27 mouse cellular contexts compared by ENCODE assay signal in the genomic region with DNA sequence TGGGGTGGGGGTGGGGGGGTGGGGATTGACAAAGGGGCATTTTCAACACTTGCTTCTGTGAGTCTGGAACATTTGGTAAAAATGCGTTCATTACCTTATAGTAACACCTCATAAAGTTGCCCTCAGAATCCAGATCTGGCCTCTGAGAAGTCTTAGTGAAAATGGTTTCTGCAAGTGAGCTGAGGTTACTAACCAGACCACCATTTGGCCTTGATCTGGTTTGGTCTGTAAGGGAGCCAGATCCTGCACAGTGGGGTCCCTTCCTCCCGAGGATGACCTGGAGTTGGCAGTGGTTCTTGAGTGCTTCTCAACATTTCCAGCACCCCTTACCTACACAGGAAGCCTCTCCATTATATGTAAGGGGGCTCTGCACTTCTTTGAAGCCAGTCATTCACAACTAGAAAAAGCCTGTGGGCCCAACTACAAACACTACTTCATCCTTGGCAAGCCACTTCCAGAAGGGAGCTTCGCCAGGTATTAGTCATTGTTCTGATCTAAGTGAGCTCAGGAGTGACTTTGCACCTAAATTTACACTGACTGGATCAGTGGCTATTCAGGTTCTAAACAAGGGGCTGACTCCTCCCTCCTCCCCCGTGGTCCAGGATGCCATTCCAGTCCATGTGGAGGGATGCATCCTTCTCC.
DNase-seq lines count a peak whose midpoint lies in the region; ATAC-seq and TF ChIP-seq lines count a peak whose summit lies in the region.
"Had no signal": no experiment of that assay in that cellular context is flagged by ENCODE, and none has a peak within 500 bp of the region (broad histone marks: within the 10 kb centered on the region; RNA-seq: fewer than 3 reads in every experiment).

No protein-coding gene starts in this region.

- WGBS in heart, embryonic 12.5 days, result 53% methylated on average over 4 of the region's 4 CpGs
- 49% methylated on average over 4 of the region's 4 CpGs for WGBS in lung, postnatal 0 days

- no peak overlapping the region for H3K4me2 ChIP-seq in heart, embryonic 12.5 days
- no peak overlapping the region for H3K4me2 ChIP-seq in lung, postnatal 0 days (replicated peaks; ENCODE audit: low read depth, low read length)
- H3K4me2 ChIP-seq: embryonic facial prominence, embryonic 12.5 days; heart, embryonic 15.5 days; hindbrain, embryonic 14.5 days; liver, embryonic 11.5 days; midbrain, embryonic 15.5 days; neural tube, embryonic 12.5 days had no signal

- intact Hi-C loops in heart, postnatal 10 days (cut with DNase I), result no loop called here

- H3K9me3 ChIP-seq in heart, embryonic 12.5 days (replicated peaks), result no peaks in the 10 kb centered on the region
- H3K9me3 ChIP-seq in lung, postnatal 0 days (ENCODE audit: low read length), result no peaks in the 10 kb centered on the region
- H3K9me3 ChIP-seq: embryonic facial prominence, embryonic 12.5 days; G1E; heart, embryonic 15.5 days; midbrain, embryonic 15.5 days; neural tube, embryonic 12.5 days had no signal

- peaks cover 16% of the 10 kb centered on the region for H3K27me3 ChIP-seq in heart, embryonic 12.5 days (replicated peaks)
- no peaks in the 10 kb centered on the region for H3K27me3 ChIP-seq in lung, postnatal 0 days (replicated peaks; ENCODE audit: insufficient read depth, low read length)
- H3K27me3 ChIP-seq: embryonic facial prominence, embryonic 12.5 days; heart, embryonic 15.5 days; midbrain, embryonic 15.5 days; neural tube, embryonic 12.5 days; Patski had no signal

- no peak for TF ChIP-seq EP300 in lung, postnatal 0 days (IDR thresholded peaks at IDR 0.05)

- no peaks in the 10 kb centered on the region for H3K36me3 ChIP-seq in heart, embryonic 12.5 days
- no peaks in the 10 kb centered on the region for H3K36me3 ChIP-seq in lung, postnatal 0 days (ENCODE audit: insufficient read depth, low read length)
- H3K36me3 ChIP-seq: embryonic facial prominence, embryonic 12.5 days; G1E; heart, embryonic 15.5 days; midbrain, embryonic 15.5 days; neural tube, embryonic 12.5 days had no signal

- H3K9ac ChIP-seq in heart, embryonic 12.5 days, result no peak overlapping the region
- no peak overlapping the region for H3K9ac ChIP-seq in lung, postnatal 0 days (replicated peaks; ENCODE audit: low read depth)
- H3K9ac ChIP-seq: embryonic facial prominence, embryonic 12.5 days; heart, embryonic 15.5 days; hindbrain, embryonic 14.5 days; midbrain, embryonic 15.5 days; neural tube, embryonic 12.5 days had no signal

- no peaks in the 10 kb centered on the region for H3K4me1 ChIP-seq in heart, embryonic 12.5 days (replicated peaks)
- H3K4me1 ChIP-seq in lung, postnatal 0 days (ENCODE audit: insufficient read depth, low read depth, low read length), result no peaks in the 10 kb centered on the region
- H3K4me1 ChIP-seq: embryonic facial prominence, embryonic 12.5 days; midbrain, embryonic 15.5 days; neural tube, embryonic 12.5 days had no signal

- TF ChIP-seq CTCF in lung, postnatal 0 days (IDR thresholded peaks at IDR 0.05), result no peak

- peak; percentile 4 to 10 for DNase-seq in heart, postnatal 10 days
- peak; percentile 14 for DNase-seq in lung, postnatal 36 days
- DNase-seq in lung, postnatal 0 days (ENCODE audit: low spot score), result no peak
- peak; percentile 53 for DNase-seq in forelimb bud, embryonic 11.5 days (ENCODE audit: low read depth, low spot score)
- peak; percentile 5 for DNase-seq in skeletal muscle tissue, adult 2 months (ENCODE audit: low read depth, low spot score)
- DNase-seq: adrenal gland, postnatal 14 days; cerebellum, adult 18-20 months; embryo, embryonic 11 days; gastrocnemius, postnatal 10 days; heart, postnatal 36 days; kidney, adult 9 months; kidney, postnatal 10 days; right cerebral cortex, adult 18-20 months; thymus, postnatal 4 days had no signal

- no peak overlapping the region for H3K27ac ChIP-seq in heart, embryonic 12.5 days (ENCODE audit: poor library complexity, severe bottlenecking)
- H3K27ac ChIP-seq in lung, postnatal 0 days (ENCODE audit: low read length), result no peak overlapping the region
- H3K27ac ChIP-seq: embryonic facial prominence, embryonic 12.5 days; heart, embryonic 15.5 days; hindbrain, embryonic 14.5 days; midbrain, embryonic 15.5 days; neural tube, embryonic 12.5 days had no signal

- no peak for ATAC-seq in heart, embryonic 12.5 days (ENCODE audit: insufficient number of reproducible peaks, low FRiP score)
- no peak for ATAC-seq in lung, postnatal 0 days
- ATAC-seq in monocyte, adult 5-6 weeks (replicated peaks; ENCODE audit: insufficient number of reproducible peaks, low FRiP score, low TSS enrichment, poor library complexity, severe bottlenecking), result no peak
- ATAC-seq: forebrain, embryonic 16.5 days; intestine, postnatal 0 days; midbrain, embryonic 15.5 days; Patski had no signal

- no peak overlapping the region for H3K4me3 ChIP-seq in heart, embryonic 12.5 days
- no peak overlapping the region for H3K4me3 ChIP-seq in lung, postnatal 0 days (ENCODE audit: low read depth, low read length)
- H3K4me3 ChIP-seq: embryonic facial prominence, embryonic 12.5 days; heart, embryonic 15.5 days; midbrain, embryonic 15.5 days; myocyte; neural tube, embryonic 12.5 days had no signal
